Comparison of ENCODE assay signal across 12 mouse cellular contexts in the genomic region with DNA sequence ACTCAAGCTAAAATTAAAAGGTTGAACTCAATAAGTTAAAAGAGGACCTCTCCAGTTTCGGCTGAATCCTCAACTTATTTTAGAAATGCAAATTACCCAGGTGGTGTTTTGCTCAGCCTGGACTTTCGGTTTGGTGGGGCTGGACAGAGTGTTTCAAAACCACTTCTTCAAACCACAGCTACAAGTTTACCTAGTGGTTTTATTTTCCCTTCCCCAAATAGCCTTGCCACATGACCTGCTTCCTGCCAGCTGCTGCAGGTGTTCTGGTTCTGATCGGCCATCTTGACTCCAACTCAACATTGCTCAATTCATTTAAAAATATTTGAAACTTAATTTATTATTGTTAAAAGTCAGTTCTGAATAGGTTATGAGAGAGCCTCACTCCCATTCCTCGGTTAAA.
DNase-seq lines count a peak whose midpoint lies in the region; ATAC-seq and TF ChIP-seq lines count a peak whose summit lies in the region.
"Had no signal": no experiment of that assay in that cellular context is flagged by ENCODE, and none has a peak within 500 bp of the region (broad histone marks: within the 10 kb centered on the region; RNA-seq: fewer than 3 reads in every experiment).

No protein-coding gene starts in this region.

- TF ChIP-seq CTCF in liver, adult 2 months (IDR thresholded peaks at IDR 0.05; ENCODE audit: low read depth, low read length) = no peak
- no peak for TF ChIP-seq CTCF in left cerebral cortex, adult 2 months (IDR thresholded peaks at IDR 0.05)

- H3K36me3 ChIP-seq in liver, adult 2 months (ENCODE audit: control insufficient read depth, insufficient read depth, low read length) = no peaks in the 10 kb centered on the region
- H3K36me3 ChIP-seq: stomach, embryonic 15.5 days had no signal

- peak; percentile 13 for DNase-seq in liver, adult 2 months (ENCODE audit: extremely low read depth, low read depth, low spot score)
- DNase-seq in liver = no peak
- DNase-seq in thymus, postnatal 10 days (ENCODE audit: low spot score in 2 of 2) = peak; percentile 46 to 51
- no peak for DNase-seq in left cerebral cortex, adult 2 months (ENCODE audit: extremely low spot score in 1 of 2, low spot score in 2 of 2)
- DNase-seq in Muller cell, postnatal 12 days (ENCODE audit: inconsistent ontology term) = no peak
- DNase-seq in urinary bladder, adult 18-20 months (ENCODE audit: low spot score in 2 of 2) = no peak
- DNase-seq: adrenal gland, adult 8-10 months; cerebellum, adult 2 months; kidney, adult 18-20 months had no signal

- H3K27me3 ChIP-seq in liver, adult 2 months (ENCODE audit: control insufficient read depth, insufficient read depth, low read length) = peaks cover 2% of the 10 kb centered on the region; the same call in 1 of the 2 replicates
- H3K27me3 ChIP-seq: stomach, embryonic 15.5 days had no signal

- H3K4me3 ChIP-seq in liver, adult 2 months (ENCODE audit: insufficient read depth, low read depth, low read length) = no peak overlapping the region
- no peak overlapping the region for H3K4me3 ChIP-seq in left cerebral cortex, adult 2 months
- H3K4me3 ChIP-seq: stomach, embryonic 15.5 days had no signal

- no peaks in the 10 kb centered on the region for H3K79me2 ChIP-seq in liver, adult 2 months (ENCODE audit: control insufficient read depth, insufficient read depth, low read length)

- TF ChIP-seq POLR2A in liver, adult 2 months (IDR thresholded peaks at IDR 0.05; ENCODE audit: extremely low read depth, insufficient read depth, low read length) = no peak

- no peak overlapping the region for H3K9ac ChIP-seq in liver, adult 2 months (ENCODE audit: low read depth, low read length)
- H3K9ac ChIP-seq: stomach, embryonic 15.5 days had no signal

- peak; percentile 61 for ATAC-seq in activated CD4-positive, CD25-positive, alpha-beta regulatory T cell, adult 4 months
- peak; percentile 68 for ATAC-seq in megakaryocyte progenitor cell, adult 5-6 weeks (replicated peaks; ENCODE audit: poor library complexity)

- 60% methylated on average over 4 of the region's 4 CpGs for WGBS in liver, adult 2 months

- intact Hi-C loops in left cerebral cortex, adult 2 months (cut with DNase I) = no loop called here

- no peaks in the 10 kb centered on the region for H3K4me1 ChIP-seq in liver, adult 2 months (ENCODE audit: control insufficient read depth, insufficient read depth, low read length)
- H3K4me1 ChIP-seq: stomach, embryonic 15.5 days had no signal

- no peak overlapping the region for H3K27ac ChIP-seq in liver, adult 2 months (replicated peaks; ENCODE audit: insufficient read depth, low read depth, low read length)
- H3K27ac ChIP-seq in left cerebral cortex, adult 2 months = no peak overlapping the region
- H3K27ac ChIP-seq: stomach, embryonic 15.5 days had no signal

Comparison
In these comparisons a context has a peak if more than half of its experiments do, and no peak if none do; other contexts are left out.
1. DNase-seq: peak in liver, adult 2 months (single experiment) and thymus, postnatal 10 days (2 of 2); none in liver (single experiment), left cerebral cortex, adult 2 months (0 of 2), Muller cell, postnatal 12 days (single experiment) and urinary bladder, adult 18-20 months (0 of 2).